Comparison of ENCODE assay signal across 8 mouse cellular contexts in genomic region chr13:54468098-54469011, GRCm38 (mm10). TPM values are rescaled to one million over a fixed set of nuclear protein-coding genes. Genes with fewer than 3 reads are reported as not detected.
DNase-seq lines count a peak whose midpoint lies in the region; ATAC-seq lines count a peak whose summit lies in the region.

Gene Thoc3, minus strand, starts transcription at chr13:54468849.

- H3K4me2 ChIP-seq in hindbrain, embryonic 16.5 days (ENCODE audit: low read length), result peak within 1 kb of the TSS; percentile 84

- no peaks in the 10 kb centered on the region for H3K27me3 ChIP-seq in hindbrain, embryonic 16.5 days (replicated peaks; ENCODE audit: control insufficient read depth, insufficient read depth, low read length)

- peaks cover 27% of the 10 kb centered on the region for H3K79me2 ChIP-seq in macrophage (ENCODE audit: inconsistent target)

- H3K9me3 ChIP-seq in hindbrain, embryonic 16.5 days (ENCODE audit: control insufficient read depth, low read length), result no peaks in the 10 kb centered on the region

- under 1% methylated on average over 67 of the region's 67 CpGs for WGBS in hindbrain, embryonic 16.5 days
- WGBS in macrophage (ENCODE audit: missing documents), result under 1% methylated on average over 66 of the region's 67 CpGs

- no peak within 1 kb of the TSS for H3K27ac ChIP-seq in hindbrain, embryonic 16.5 days (ENCODE audit: low read depth, low read length)
- peak within 1 kb of the TSS; percentile 48 for H3K27ac ChIP-seq in macrophage

- peaks cover 9% of the 10 kb centered on the region for H3K4me1 ChIP-seq in hindbrain, embryonic 16.5 days (ENCODE audit: control insufficient read depth, insufficient read depth, low read depth, low read length)

- DNase-seq in T-cell, adult 2 months (ENCODE audit: low spot score), result peak; percentile 86
- peak; percentile 90 to 91 for DNase-seq in cerebellum, postnatal 36 days
- peak; percentile 88 for DNase-seq in gastrocnemius, adult 18-20 months (ENCODE audit: low spot score)
- DNase-seq in left cerebral cortex, adult 18-20 months (ENCODE audit: low spot score in 2 of 2), result peak; percentile 91 to 94
- peak; percentile 92 for DNase-seq in right cerebral cortex, adult 18-20 months
- peak; percentile 50 for DNase-seq in urinary bladder, postnatal 10 days (ENCODE audit: low spot score)

- peak; percentile 97 for ATAC-seq in hindbrain, embryonic 16.5 days

- peaks cover 34% of the 10 kb centered on the region for H3K36me3 ChIP-seq in hindbrain, embryonic 16.5 days (ENCODE audit: control insufficient read depth, insufficient read depth, low read length)
- peaks cover 27% of the 10 kb centered on the region for H3K36me3 ChIP-seq in macrophage (ENCODE audit: inconsistent target)

- H3K4me3 ChIP-seq in hindbrain, embryonic 16.5 days (ENCODE audit: low read length), result peak within 1 kb of the TSS; percentile 45
- H3K4me3 ChIP-seq in macrophage (ENCODE audit: inconsistent target), result peak within 1 kb of the TSS; percentile 97

- peak within 1 kb of the TSS; percentile 63 for H3K9ac ChIP-seq in hindbrain, embryonic 16.5 days (ENCODE audit: low read depth, low read length)

RNA-seq across cellular contexts. Expression of gene Thoc3, which starts in this region (rescaled TPM):
- total RNA-seq in gastrocnemius, adult 18-20 months (2021), result 10 to 100 TPM; 12.8 to 13.5 TPM
- 93.8 and 94.8 TPM in 2 replicates for polyA plus RNA-seq in hindbrain, embryonic 16.5 days (2015; fragmentation: Nextera tagmentation; extraction: Ambion mirVana)
- total RNA-seq in left cerebral cortex, adult 18-20 months (2021), result 10 to 100 TPM; 32.1 to 33.1 TPM
- 10 to 100 TPM in 14 of 26 experiments, 1 to 10 TPM in 12; 2.2 to 22.7 (median 10.7) TPM for total RNA-seq in macrophage (2018; cell fraction: chromatin; rRNA removed)
- 10 to 100 TPM; 10.4 to 18.8 (median 15.2) TPM for total RNA-seq in macrophage (2018; cell fraction: cytosol; rRNA removed)
- total RNA-seq in macrophage (2018; cell fraction: nucleus; rRNA removed), result 10 to 100 TPM in 13 of 26 experiments, 1 to 10 TPM in 13; 4.1 to 27.0 (median 10.7) TPM
- polyA plus RNA-seq in macrophage (2018), result 12.0 to 20.4 TPM (median 17.5 TPM) in 3 replicates
